Mouse (Mus musculus) CH12.LX (cell line): ENCODE measurements around the gene Man2a1. TPM values are rescaled to one million over a fixed set of nuclear protein-coding genes. Genes with fewer than 3 reads are reported as not detected.

Experiments used
- DNase-seq: peaks from one replicate; pipeline ENCODE4 v3.0.0-alpha.2; 2013; ENCODE audit errors: extremely low read depth
- H3K27ac ChIP-seq: 2 replicates; pipeline ENCODE4 v1.5.1; 2012; ENCODE audit warnings: low read depth, mild to moderate bottlenecking, control low read depth, moderate library complexity; ENCODE audit not compliant: insufficient read depth
- H3K27me3 ChIP-seq: replicated peaks from 2 replicates; pipeline ENCODE3; 2012; ENCODE audit warnings: inconsistent platforms
- H3K36me3 ChIP-seq, 2 experiments: replicated peaks in 1 of 2; 2 replicates each; pipeline versions ENCODE3 to v1.6.1; 2012; ENCODE audit warnings: inconsistent platforms in 1 of 2, low read length in 1 of 2, mild to moderate bottlenecking in 1 of 2, mixed read lengths in 1 of 2, moderate library complexity in 1 of 2; ENCODE audit not compliant: control insufficient read depth in 1 of 2, insufficient read depth in 1 of 2
- H3K4me1 ChIP-seq, 2 experiments: 2 replicates each; pipeline ENCODE4 v1.6.1; 2012; ENCODE audit warnings: inconsistent platforms in 1 of 2, moderate library complexity in 1 of 2; ENCODE audit not compliant: insufficient read depth in 2 of 2, control insufficient read depth in 1 of 2
- H3K4me2 ChIP-seq: 2 replicates; pipeline ENCODE4 v1.6.1; 2012; ENCODE audit warnings: low read depth, mild to moderate bottlenecking, control low read depth; ENCODE audit not compliant: poor library complexity, insufficient read depth, severe bottlenecking
- H3K4me3 ChIP-seq, 3 experiments: fragments of 150-350 bp in 1 of 3; sonication (generic) in 1 of 3; replicated peaks in 1 of 3; 2 replicates each; pipeline versions ENCODE3 to v1.5.1; 2011 to 2012; ENCODE audit warnings: low read depth in 2 of 3, low read length in 2 of 3, mild to moderate bottlenecking in 2 of 3, moderate library complexity in 2 of 3, control low read depth in 1 of 3, improper control_type of control experiment in 1 of 3, inconsistent platforms in 1 of 3, mixed read lengths in 1 of 3; ENCODE audit not compliant: poor library complexity in 1 of 3
- H3K79me2 ChIP-seq: replicated peaks from 2 replicates; pipeline ENCODE4 v1.6.1; 2012; ENCODE audit warnings: mild to moderate bottlenecking, moderate library complexity; ENCODE audit not compliant: control insufficient read depth, poor library complexity, insufficient read depth, severe bottlenecking; ENCODE audit errors: extremely low read depth
- H3K9ac ChIP-seq: 2 replicates; pipeline ENCODE4 v1.6.1; 2012; ENCODE audit warnings: low read depth, mild to moderate bottlenecking, control low read depth, moderate library complexity; ENCODE audit not compliant: insufficient read depth
- H3K9me3 ChIP-seq: replicated peaks from 2 replicates; pipeline ENCODE3; 2012; ENCODE audit warnings: low read length, inconsistent platforms, mixed read lengths
- BHLHE40 ChIP-seq: IDR thresholded peaks from 2 replicates; pipeline ENCODE4 v1.6.1; 2011; ENCODE audit warnings: mild to moderate bottlenecking, low read depth, low read length, improper control_type of control experiment
- E2F4 ChIP-seq: IDR thresholded peaks from 2 replicates; pipeline ENCODE4 v1.6.1; 2011; ENCODE audit warnings: low read depth, low read length, improper control_type of control experiment; ENCODE audit not compliant: insufficient replicate concordance
- ELF1 ChIP-seq: IDR thresholded peaks from 2 replicates; pipeline ENCODE4 v1.6.1; 2014; ENCODE audit warnings: low read depth, mild to moderate bottlenecking, inconsistent platforms, low read length, improper control_type of control experiment
- EP300 ChIP-seq: IDR thresholded peaks from 2 replicates; pipeline ENCODE4 v1.6.1; 2011; ENCODE audit warnings: low read length, improper control_type of control experiment
- ETS1 ChIP-seq: conservative IDR thresholded peaks from 2 replicates; pipeline ENCODE4 v1.6.1; 2012; ENCODE audit warnings: low read depth, mild to moderate bottlenecking, inconsistent platforms, low read length, improper control_type of control experiment, moderate library complexity
- IRF4 ChIP-seq: IDR thresholded peaks from 2 replicates; pipeline ENCODE4 v1.6.1; 2014; ENCODE audit warnings: low read depth, mild to moderate bottlenecking, inconsistent platforms, low read length, improper control_type of control experiment
- JUND ChIP-seq: conservative IDR thresholded peaks from 2 replicates; pipeline ENCODE4 v1.6.1; 2011; ENCODE audit warnings: low read depth, low read length, improper control_type of control experiment
- MAFK ChIP-seq: IDR thresholded peaks from 2 replicates; pipeline ENCODE4 v1.6.1; 2011; ENCODE audit warnings: low read length, improper control_type of control experiment; ENCODE audit not compliant: insufficient replicate concordance
- MAZ ChIP-seq: IDR thresholded peaks from 2 replicates; pipeline ENCODE4 v1.6.1; 2012; ENCODE audit warnings: low read depth, mild to moderate bottlenecking, inconsistent platforms, low read length, improper control_type of control experiment, moderate library complexity
- MEF2A ChIP-seq: IDR thresholded peaks from 2 replicates; pipeline ENCODE4 v1.6.1; 2014; ENCODE audit warnings: low read depth, mild to moderate bottlenecking, inconsistent platforms, low read length, improper control_type of control experiment, borderline replicate concordance
- NELFE ChIP-seq: IDR thresholded peaks from 2 replicates; pipeline ENCODE4 v1.6.1; 2011; ENCODE audit warnings: low read depth, low read length, improper control_type of control experiment
- NRF1 ChIP-seq: IDR thresholded peaks from 2 replicates; pipeline ENCODE4 v1.6.1; 2014; ENCODE audit warnings: low read depth, mild to moderate bottlenecking, inconsistent platforms, low read length, improper control_type of control experiment, moderate library complexity
- PAX5 ChIP-seq: IDR thresholded peaks from 2 replicates; pipeline ENCODE4 v1.6.1; 2012; ENCODE audit warnings: low read length, inconsistent platforms, mixed read lengths
- SMC3 ChIP-seq: IDR thresholded peaks from 2 replicates; pipeline ENCODE4 v1.6.1; 2011; ENCODE audit warnings: low read depth, low read length, improper control_type of control experiment
- TCF12 ChIP-seq: IDR thresholded peaks from 2 replicates; pipeline ENCODE4 v1.6.1; 2014; ENCODE audit warnings: low read depth, mild to moderate bottlenecking, inconsistent platforms, low read length, improper control_type of control experiment
- UBTF ChIP-seq: IDR thresholded peaks from 2 replicates; pipeline ENCODE4 v1.6.1; 2012; ENCODE audit warnings: low read depth, mild to moderate bottlenecking, inconsistent platforms, low read length, improper control_type of control experiment, moderate library complexity
- USF2 ChIP-seq: conservative IDR thresholded peaks from 2 replicates; pipeline ENCODE4 v1.6.1; 2011; ENCODE audit warnings: low read depth, low read length, improper control_type of control experiment
- ZMIZ1 ChIP-seq: IDR thresholded peaks from 2 replicates; pipeline ENCODE4 v1.6.1; 2012; ENCODE audit warnings: low read depth, mild to moderate bottlenecking, inconsistent platforms, low read length, improper control_type of control experiment
- dilution Hi-C: fragments of 300-500 bp; cut with MboI; formaldehyde crosslinking; loops from 2 replicates; pipeline ENCODE4 v1.14.3; 2020; ENCODE audit warnings: low sequenced_read_pairs; ENCODE audit not compliant: extremely low pct_unique_long_range_greater_than_20kb, extremely low pct_ligation_motif_present
- in situ Hi-C: fragments of 300-500 bp; cut with MboI; formaldehyde crosslinking; loops from 3 replicates; pipeline ENCODE4 v1.14.3; 2019; ENCODE audit warnings: low sequenced_read_pairs, low pct_ligation_motif_present, low pct_unique_long_range_greater_than_20kb, mixed read lengths
- polyA plus RNA-seq: library from polyadenylated mRNA; unstranded; fragments of >175 nt; gene quantifications from 2 replicates; pipeline ENCODE4 v1.2.1, GENCODE M21; 2012; ENCODE audit warnings: low read depth; ENCODE audit not compliant: insufficient read length
- total RNA-seq, 2 experiments: library from RNA; depleted of rRNA; stranded (reverse); fragments of 300-350 nt in 1 of 2; fragments of >200 nt in 1 of 2; gene quantifications; 2 replicates each; pipeline ENCODE4 v1.2.3; 2012 to 2014

The Man2a1 gene
- total and polyA plus RNA-seq, 3 experiments, result 7.9 to 15.4 (median 11.9) TPM

GRCm38 (mm10) chr17:64608228-64608627 is 7.7 kb downstream of the Man2a1 start:
- no peak overlapping the region for H3K27ac ChIP-seq
- dilution Hi-C loops, result no loop called here
- H3K4me1 ChIP-seq, result peaks cover 0 to 31% of the 10 kb centered on the region in 2 experiments; a peak in 2 of 4 replicates
- no peak overlapping the region for H3K9ac ChIP-seq
- no peak for DNase-seq
- peaks cover 0 to 41% of the 10 kb centered on the region in 2 experiments for H3K36me3 ChIP-seq
- no peak for TF ChIP-seq UBTF
- TF ChIP-seq TCF12, result no peak
- TF ChIP-seq MEF2A, result no peak
- no peak for TF ChIP-seq IRF4
- TF ChIP-seq NRF1, result no peak
- no peak overlapping the region for H3K4me3 ChIP-seq
- in situ Hi-C loops, result loop anchor here (25.0 kb wide), 1 partner anchor 254 kb away; no protein-coding TSS in a partner anchor
- no peaks in the 10 kb centered on the region for H3K9me3 ChIP-seq
- no peaks in the 10 kb centered on the region; the same call in 1 of the 2 replicates for H3K79me2 ChIP-seq
- no peak overlapping the region for H3K4me2 ChIP-seq
- H3K27me3 ChIP-seq, result no peaks in the 10 kb centered on the region

GRCm38 (mm10) chr17:64608923-64609598 is 8.5 kb downstream of the Man2a1 start:
- H3K27me3 ChIP-seq, result no peaks in the 10 kb centered on the region
- H3K27ac ChIP-seq, result no peak overlapping the region
- H3K79me2 ChIP-seq, result no peaks in the 10 kb centered on the region; the same call in 1 of the 2 replicates
- H3K4me2 ChIP-seq, result no peak overlapping the region
- peaks cover 0 to 25% of the 10 kb centered on the region in 2 experiments; a peak in 2 of 4 replicates for H3K4me1 ChIP-seq
- dilution Hi-C loops, result no loop called here
- DNase-seq, result no peak
- peaks cover 0 to 43% of the 10 kb centered on the region in 2 experiments for H3K36me3 ChIP-seq
- H3K9ac ChIP-seq, result no peak overlapping the region
- no peak overlapping the region for H3K4me3 ChIP-seq
- TF ChIP-seq SMC3, result no peak
- no peak for TF ChIP-seq MAZ
- TF ChIP-seq BHLHE40, result no peak
- no peak for TF ChIP-seq MAFK
- TF ChIP-seq ZMIZ1, result no peak
- no peak for TF ChIP-seq JUND
- TF ChIP-seq ELF1, result no peak
- no peak for TF ChIP-seq NRF1
- no peak for TF ChIP-seq USF2
- no peak for TF ChIP-seq E2F4
- no peak for TF ChIP-seq MEF2A
- TF ChIP-seq PAX5, result no peak
- TF ChIP-seq EP300, result no peak
- no peak for TF ChIP-seq NELFE
- TF ChIP-seq ETS1, result no peak
- H3K9me3 ChIP-seq, result no peaks in the 10 kb centered on the region
- in situ Hi-C loops, result loop anchor here (25.0 kb wide), 1 partner anchor 253 kb away; no protein-coding TSS in a partner anchor
